Mouse (Mus musculus) large intestine, adult 2 months (tissue): ENCODE results near the gene Dapl1. TPM values are rescaled to one million over a fixed set of nuclear protein-coding genes. Genes with fewer than 3 reads are reported as not detected.

Source experiments
- DNase-seq: peaks from one replicate; pipeline ENCODE4 v3.0.0-alpha.2; 2012; ENCODE audit warnings: low read depth, low spot score
- WGBS: fragments of 180-500 bp; shearing (Covaris S2); methylation state at CpG from one replicate; pipeline ENCODE4 v1.1.7; 2018; 5-methylcytosine and 5-hydroxymethylcytosine counted together
- polyA plus RNA-seq: library from polyadenylated mRNA; depleted of rRNA; stranded (reverse); fragments of >200 nt; gene quantifications from 2 replicates; pipeline ENCODE4 v1.2.3, GENCODE M21; 2012; rRNA removed

The Dapl1 gene
- polyA plus RNA-seq, 1 experiment, result 0.17 TPM

- WGBS, result 97% methylated on average over 3 of the region's 3 CpGs
- DNase-seq, result no peak
Observed at GRCm38 (mm10) chr2:59530811-59531210, 46.4 kb downstream of the Dapl1 start.

DNA sequence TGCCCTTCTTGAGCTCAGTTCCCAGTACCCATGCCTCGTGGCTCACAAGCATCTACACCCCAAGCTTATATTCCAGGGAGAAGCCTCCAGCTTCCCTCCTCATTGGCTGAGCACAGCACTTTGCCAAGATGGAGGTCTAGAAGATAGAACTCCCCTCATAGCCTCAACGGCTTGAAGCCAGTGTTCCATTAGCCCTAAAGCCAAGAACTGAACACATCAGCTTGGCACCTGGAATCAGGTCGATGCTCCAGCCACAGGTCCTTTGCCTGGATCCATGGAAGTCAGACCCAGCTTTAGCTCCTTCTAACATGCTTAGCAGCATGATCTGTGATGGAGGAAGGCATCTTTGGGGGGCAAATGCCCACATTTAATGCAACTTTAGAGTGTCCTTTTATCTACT, 48.5 kb downstream of the Dapl1 start:
- WGBS, result 84% methylated on average over 3 of the region's 3 CpGs
- no peak for DNase-seq

- WGBS, result 96% methylated on average over 10 of the region's 10 CpGs
- no peak for DNase-seq
Observed at GRCm38 (mm10) chr2:59533504-59533903, 49.1 kb downstream of the Dapl1 start.

DNA sequence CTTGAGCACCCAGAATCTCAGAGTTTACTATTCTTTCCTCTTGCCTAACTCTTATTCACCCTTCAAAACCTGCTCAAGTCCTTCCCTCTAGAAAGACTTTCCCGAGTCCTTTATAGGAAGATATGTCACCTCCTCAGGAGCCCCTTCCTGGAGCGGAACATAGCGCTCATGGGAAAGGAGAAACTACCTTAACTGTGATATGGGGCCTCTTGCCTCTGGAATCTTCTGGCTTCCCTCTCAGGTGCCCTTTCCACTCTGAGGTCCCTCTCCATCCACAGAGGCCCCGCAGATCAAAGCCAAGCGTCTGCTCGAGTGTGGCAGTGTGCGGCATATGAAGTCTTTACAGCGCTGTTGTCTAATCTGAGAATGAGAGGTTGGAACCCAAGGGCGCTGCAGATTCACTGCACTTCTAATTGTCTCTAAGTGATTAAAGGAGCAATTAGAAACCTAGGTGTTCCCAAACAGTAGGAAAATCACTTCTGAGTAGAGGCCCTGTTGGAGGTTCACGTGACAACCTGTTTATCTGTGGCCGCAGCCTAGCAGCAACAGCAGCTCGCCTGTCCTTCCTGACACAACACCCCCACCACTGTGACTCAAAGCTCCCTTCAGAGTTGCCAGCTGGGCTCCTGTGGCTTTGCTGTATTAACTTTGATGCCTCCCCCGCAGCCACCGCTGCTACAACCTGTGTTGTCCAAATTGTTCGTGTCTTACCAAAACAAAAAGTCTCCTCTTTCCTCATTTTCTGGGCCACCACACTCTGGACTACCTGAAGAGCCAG, 49.7 kb downstream of the Dapl1 start:
- WGBS, result 88% methylated on average over 15 of the region's 15 CpGs
- DNase-seq, result no peak

DNA sequence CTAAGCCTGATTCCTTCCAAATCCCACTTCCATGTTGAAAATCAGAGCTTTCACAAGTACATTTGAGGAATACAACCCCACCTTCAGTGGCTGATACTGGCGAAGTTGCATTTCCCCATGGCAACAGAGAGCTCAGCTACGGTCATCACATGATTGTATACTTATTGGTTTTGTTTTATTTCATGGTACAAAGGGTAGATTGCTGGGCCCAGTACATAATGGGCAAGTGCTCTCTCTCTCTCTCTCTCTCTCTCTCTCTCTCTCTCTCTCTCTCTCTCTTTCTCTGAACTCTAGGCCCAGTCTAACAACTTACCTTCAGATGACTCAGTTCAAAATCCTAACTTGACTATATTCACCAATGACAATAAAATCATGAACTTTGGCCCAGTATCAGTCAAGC, 52.5 kb downstream of the Dapl1 start:
- DNase-seq, result peak; percentile 21
- 28% methylated on average over 2 of the region's 2 CpGs for WGBS

DNA sequence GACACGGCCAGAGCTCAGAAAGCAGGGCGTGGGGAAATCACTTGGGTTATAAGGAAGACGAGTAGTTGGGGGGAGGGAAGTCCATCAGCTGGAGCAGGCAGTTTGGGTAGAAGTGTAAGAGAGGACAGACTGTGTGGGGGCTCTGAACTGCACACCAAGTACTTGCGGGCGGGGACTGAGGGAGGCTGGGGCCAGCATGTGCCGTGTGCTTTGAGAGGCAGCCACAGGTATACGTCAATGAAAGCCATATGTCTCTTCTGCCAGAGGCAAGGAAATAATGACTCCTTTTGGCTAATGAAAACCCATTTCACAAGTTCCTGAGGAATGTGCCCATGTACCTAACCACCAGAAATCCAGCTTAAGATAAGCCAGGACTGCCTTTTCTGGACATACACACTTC, 53.6 kb downstream of the Dapl1 start:
- no peak for DNase-seq
- WGBS, result 66% methylated on average over 7 of the region's 7 CpGs

DNA sequence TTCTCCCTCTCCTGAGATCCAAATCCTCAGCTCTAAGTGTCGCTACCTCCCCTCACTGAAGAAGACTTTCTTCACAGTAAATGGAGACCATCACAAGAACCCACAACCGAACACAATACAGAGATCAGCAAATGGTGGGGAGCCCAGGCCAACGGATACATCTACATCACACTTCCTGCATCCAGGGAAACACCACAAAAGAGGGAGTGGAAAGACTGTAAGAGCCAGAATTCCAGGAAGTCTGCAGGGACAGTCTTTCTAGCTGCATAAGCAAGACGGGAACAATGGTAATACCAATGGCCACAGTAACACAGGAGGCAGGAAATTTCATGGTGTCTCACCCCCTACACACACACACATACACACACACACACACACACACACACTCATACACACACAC, 55.3 kb downstream of the Dapl1 start:
- no peak for DNase-seq
- 54% methylated on average over 4 of the region's 4 CpGs for WGBS

- peak; percentile 65 for DNase-seq
- 23% methylated on average over 11 of the region's 11 CpGs for WGBS
Observed at GRCm38 (mm10) chr2:59541121-59541887, 56.9 kb downstream of the Dapl1 start.

GRCm38 (mm10) chr2:59543543-59544065, 59.2 kb downstream of the Dapl1 start:
- WGBS, result 86% methylated on average over 9 of the region's 9 CpGs
- DNase-seq, result no peak

DNA sequence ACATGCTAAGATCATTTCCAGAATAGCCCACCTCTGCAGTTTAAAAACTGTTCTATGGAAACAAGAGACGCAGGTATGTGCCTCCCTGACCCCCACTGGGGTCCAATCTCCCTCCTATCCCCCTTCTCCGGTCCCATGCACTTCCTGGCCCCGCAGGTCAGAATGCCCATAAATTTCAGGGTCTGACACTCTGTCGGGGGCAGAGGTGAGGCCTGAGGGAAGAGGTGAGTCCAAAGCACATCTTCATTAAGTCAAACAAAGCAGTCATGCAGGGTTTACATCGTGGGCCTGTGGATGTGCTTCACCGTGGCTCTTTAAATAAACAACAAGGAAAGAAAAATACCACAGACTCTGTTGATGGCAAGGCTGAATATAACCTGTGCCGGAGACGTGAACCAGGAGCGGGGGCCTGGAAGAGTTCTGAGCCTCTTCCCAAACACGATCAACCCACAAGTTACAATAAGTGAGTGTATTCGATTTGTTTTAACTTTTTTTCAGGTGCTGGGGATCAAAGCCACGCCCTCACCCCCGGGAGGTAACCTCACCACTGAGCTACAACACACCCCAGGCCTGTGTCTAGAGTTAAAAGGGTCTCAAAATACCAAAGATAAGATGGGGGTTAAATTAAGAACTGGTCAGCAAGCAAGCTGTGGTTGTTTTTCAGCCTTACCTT, 59.9 kb downstream of the Dapl1 start:
- DNase-seq, result no peak
- WGBS, result 64% methylated on average over 13 of the region's 13 CpGs

GRCm38 (mm10) chr2:59545001-59545400, 60.5 kb downstream of the Dapl1 start:
- DNase-seq, result no peak
- WGBS, result 75% methylated on average over 7 of the region's 7 CpGs

GRCm38 (mm10) chr2:59547369-59548099, 63.1 kb downstream of the Dapl1 start:
- DNase-seq, result no peak
- 71% methylated on average over 8 of the region's 8 CpGs for WGBS

GRCm38 (mm10) chr2:59552784-59553183, 68.3 kb downstream of the Dapl1 start:
- 50% methylated on average over 1 of the region's 1 CpGs for WGBS

DNA sequence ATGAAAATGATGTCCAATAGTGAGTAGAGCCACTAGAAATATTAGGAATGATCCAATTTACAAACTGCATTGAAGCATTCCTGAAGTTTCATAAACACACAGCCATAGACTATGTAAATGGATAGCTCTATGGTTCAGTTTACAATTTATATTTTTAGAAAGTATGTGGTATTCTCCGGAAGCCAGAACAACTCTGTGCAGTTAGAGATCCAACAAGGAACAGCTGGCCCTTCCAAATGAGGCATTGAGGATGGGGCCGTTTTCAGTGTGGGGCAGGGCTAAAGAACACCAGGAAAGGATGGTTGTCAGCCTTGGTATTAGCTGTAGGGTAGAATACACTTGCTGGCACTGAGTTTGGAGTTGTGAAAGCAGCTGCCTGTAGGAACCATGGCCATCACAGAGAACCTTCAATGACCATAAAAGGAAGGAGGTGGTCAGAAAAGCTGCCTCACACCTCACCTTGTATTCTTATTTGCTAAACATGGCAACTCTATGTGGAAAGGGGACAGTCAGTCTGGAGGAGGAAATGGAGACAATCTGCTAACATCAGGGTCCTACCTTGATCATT, 70.0 kb downstream of the Dapl1 start:
- WGBS, result 73% methylated on average over 2 of the region's 2 CpGs
- no peak for DNase-seq

More at GRCm38 (mm10) chr2:59552784-59553183, 68.3 kb downstream of the Dapl1 start:
- DNase-seq, result no peak

Other genes starting within 250 kb of the Dapl1 start
- gene Tanc1, start 127.4 kb downstream of the Dapl1 start, polyA plus RNA-seq, result 5.2 and 8.6 TPM in 2 replicates